19 mouse cellular contexts compared by ENCODE assay signal in genomic region chr7:40786758-40787157, GRCm38 (mm10).
A peak's percentile ranks its signal among the peaks of the same experiment; 100 is the strongest.
DNase-seq lines count a peak whose midpoint lies in the region; ATAC-seq and TF ChIP-seq lines count a peak whose summit lies in the region.
"Had no signal": no experiment of that assay in that cellular context is flagged by ENCODE, and none has a peak within 500 bp of the region (broad histone marks: within the 10 kb centered on the region; RNA-seq: fewer than 3 reads in every experiment).

No protein-coding gene starts in this region.

- H3K9me3 ChIP-seq in kidney, postnatal 0 days (replicated peaks; ENCODE audit: low read length): no peaks in the 10 kb centered on the region
- peaks cover 2% of the 10 kb centered on the region; the same call in 1 of the 2 replicates for H3K9me3 ChIP-seq in kidney, embryonic 15.5 days (replicated peaks)
- H3K9me3 ChIP-seq: embryonic facial prominence, embryonic 12.5 days; midbrain, embryonic 15.5 days; neural tube, embryonic 15.5 days; stomach, embryonic 15.5 days had no signal

- H3K27ac ChIP-seq in gastrocnemius, adult 2 months: no peak overlapping the region
- H3K27ac ChIP-seq in kidney, postnatal 0 days: no peak overlapping the region
- H3K27ac ChIP-seq in kidney, embryonic 15.5 days: no peak overlapping the region
- H3K27ac ChIP-seq: embryonic facial prominence, embryonic 12.5 days; macrophage; midbrain, embryonic 15.5 days; neural tube, embryonic 15.5 days; stomach, embryonic 15.5 days had no signal

- no peak overlapping the region for H3K9ac ChIP-seq in kidney, postnatal 0 days (ENCODE audit: low read depth, low read length)
- no peak overlapping the region for H3K9ac ChIP-seq in kidney, embryonic 15.5 days
- H3K9ac ChIP-seq: embryonic facial prominence, embryonic 12.5 days; midbrain, embryonic 15.5 days; neural tube, embryonic 15.5 days; stomach, embryonic 15.5 days had no signal

- no peaks in the 10 kb centered on the region for H3K27me3 ChIP-seq in kidney, postnatal 0 days (ENCODE audit: insufficient read depth, low read length)
- H3K27me3 ChIP-seq in kidney, embryonic 15.5 days: no peaks in the 10 kb centered on the region
- H3K27me3 ChIP-seq: embryonic facial prominence, embryonic 12.5 days; midbrain, embryonic 15.5 days; neural tube, embryonic 15.5 days; stomach, embryonic 15.5 days had no signal

- no peak for DNase-seq in gastrocnemius, adult 2 months
- DNase-seq in gastrocnemius, postnatal 4 days (ENCODE audit: low spot score in 2 of 2): no peak
- no peak for DNase-seq in kidney, postnatal 0 days (ENCODE audit: low spot score)
- DNase-seq in ES-CJ7 (ENCODE audit: low read depth, low spot score) (peak; percentile 38), ZHBTc4 (ENCODE audit: low read depth, low spot score) (peak; percentile 9)
- no peak for DNase-seq in lung, adult 18-20 months
- DNase-seq: adrenal gland, postnatal 25 days; kidney, adult 11 months; right cerebral cortex, adult 18-20 months; thymus, adult 18-20 months had no signal

- WGBS in kidney, postnatal 0 days: 84% methylated on average over 2 of the region's 2 CpGs
- 77% methylated on average over 2 of the region's 2 CpGs for WGBS in kidney, embryonic 15.5 days

- H3K4me2 ChIP-seq in kidney, postnatal 0 days (ENCODE audit: low read length): no peak overlapping the region
- H3K4me2 ChIP-seq in kidney, embryonic 15.5 days: no peak overlapping the region
- H3K4me2 ChIP-seq: embryonic facial prominence, embryonic 12.5 days; midbrain, embryonic 15.5 days; neural tube, embryonic 15.5 days; stomach, embryonic 15.5 days had no signal

- no peak overlapping the region for H3K4me3 ChIP-seq in gastrocnemius, adult 2 months
- no peak overlapping the region for H3K4me3 ChIP-seq in kidney, postnatal 0 days (replicated peaks; ENCODE audit: low read depth, low read length)
- no peak overlapping the region for H3K4me3 ChIP-seq in kidney, embryonic 15.5 days (replicated peaks)
- H3K4me3 ChIP-seq: embryonic facial prominence, embryonic 12.5 days; midbrain, embryonic 15.5 days; neural tube, embryonic 15.5 days; stomach, embryonic 15.5 days had no signal

- H3K4me1 ChIP-seq in kidney, postnatal 0 days (replicated peaks; ENCODE audit: insufficient read depth, low read length): no peaks in the 10 kb centered on the region
- no peaks in the 10 kb centered on the region for H3K4me1 ChIP-seq in kidney, embryonic 15.5 days
- H3K4me1 ChIP-seq: embryonic facial prominence, embryonic 12.5 days; midbrain, embryonic 15.5 days; neural tube, embryonic 15.5 days; stomach, embryonic 15.5 days had no signal

- peak; percentile 16; the same call in 1 of the 2 replicates for TF ChIP-seq CTCF in gastrocnemius, adult 2 months (IDR thresholded peaks at IDR 0.05)
- 0 out of 2 replicates have a peak, but pooled peaks have one; percentile 22 for TF ChIP-seq CTCF in kidney, postnatal 0 days (IDR thresholded peaks at IDR 0.05; ENCODE audit: low read depth)

- intact Hi-C loops in gastrocnemius, adult 2 months (cut with DNase I): no loop called here

- ATAC-seq in kidney, postnatal 0 days (replicated peaks; ENCODE audit: low FRiP score, low read depth): no peak
- ATAC-seq in kidney, embryonic 15.5 days (replicated peaks; ENCODE audit: low FRiP score): no peak
- ATAC-seq: CD4-positive, CD25-positive, alpha-beta regulatory T cell, adult 4 months; hindbrain, embryonic 16.5 days; lung, postnatal 0 days; midbrain, embryonic 15.5 days had no signal

- no peaks in the 10 kb centered on the region for H3K36me3 ChIP-seq in kidney, postnatal 0 days (ENCODE audit: insufficient read depth, low read length)
- no peaks in the 10 kb centered on the region for H3K36me3 ChIP-seq in kidney, embryonic 15.5 days
- H3K36me3 ChIP-seq: embryonic facial prominence, embryonic 12.5 days; midbrain, embryonic 15.5 days; neural tube, embryonic 15.5 days; stomach, embryonic 15.5 days had no signal

Comparison
In these comparisons a context has a peak if more than half of its experiments do, and no peak if none do; other contexts are left out.
1. DNase-seq: peak in ES-CJ7 (single experiment) and ZHBTc4 (single experiment); none in gastrocnemius, adult 2 months (single experiment), gastrocnemius, postnatal 4 days (0 of 2), kidney, postnatal 0 days (single experiment) and lung, adult 18-20 months (0 of 2).